Mouse (Mus musculus) midbrain, postnatal 0 days (tissue): Measurements from ENCODE around the gene Fam189a1. TPM values are rescaled to one million over a fixed set of nuclear protein-coding genes. Genes with fewer than 3 reads are reported as not detected.
A peak's percentile ranks its signal among the peaks of the same experiment; 100 is the strongest.

Experiments
- ATAC-seq: fragments of 200-750 bp; cut with Nextera tagmentation; 2 replicates; pipeline ENCODE4 v1.8.0; 2017; ENCODE audit warnings: moderate number of reproducible peaks, mild to moderate bottlenecking, moderate TSS enrichment, moderate library complexity; ENCODE audit not compliant: low FRiP score
- DNase-seq: peaks from one replicate; pipeline ENCODE4 v3.0.0-alpha.2; 2015; ENCODE audit warnings: low spot score
- H3K27ac ChIP-seq: fragments of 300-500 bp; sonication (generic); 2 replicates; pipeline ENCODE4 v1.5.1; 2014; ENCODE audit warnings: low read depth, mild to moderate bottlenecking, low read length, mixed read lengths
- H3K27me3 ChIP-seq: fragments of 300-500 bp; sonication (generic); 2 replicates; pipeline ENCODE4 v1.6.1; 2014; ENCODE audit warnings: low read length, control low read depth, mixed read lengths; ENCODE audit not compliant: insufficient read depth
- H3K36me3 ChIP-seq: fragments of 300-500 bp; sonication (generic); 2 replicates; pipeline ENCODE4 v1.6.1; 2014; ENCODE audit warnings: low read length, control low read depth, mixed read lengths; ENCODE audit not compliant: insufficient read depth
- H3K4me1 ChIP-seq: fragments of 300-500 bp; sonication (generic); 2 replicates; pipeline ENCODE4 v1.6.1; 2014; ENCODE audit warnings: mild to moderate bottlenecking, control low read depth, antibody characterized with exemption, low read length, mixed read lengths; ENCODE audit not compliant: insufficient read depth
- H3K4me2 ChIP-seq: fragments of 300-500 bp; sonication (generic); 2 replicates; pipeline ENCODE4 v1.6.1; 2014; ENCODE audit warnings: low read depth, mild to moderate bottlenecking, low read length, mixed read lengths; ENCODE audit not compliant: poor library complexity, severe bottlenecking
- H3K4me3 ChIP-seq: fragments of 300-500 bp; sonication (generic); 2 replicates; pipeline ENCODE4 v1.5.1; 2014; ENCODE audit warnings: low read depth, mild to moderate bottlenecking, low read length, moderate library complexity
- H3K9ac ChIP-seq: fragments of 300-500 bp; sonication (generic); replicated peaks from 2 replicates; pipeline ENCODE4 v1.6.1; 2014; ENCODE audit warnings: mild to moderate bottlenecking, low read length, moderate library complexity, mixed read lengths; ENCODE audit not compliant: poor library complexity, severe bottlenecking
- H3K9me3 ChIP-seq: fragments of 300-500 bp; sonication (generic); 2 replicates; pipeline ENCODE4 v1.6.1; 2016; ENCODE audit warnings: low read length, control low read depth
- CTCF ChIP-seq: IDR thresholded peaks from 2 replicates; pipeline ENCODE4 v1.5.1; 2016; ENCODE audit warnings: antibody characterized with exemption, mild to moderate bottlenecking
- WGBS: fragments of 180-500 bp; shearing (Covaris S2); extraction: QIAGEN DNeasy Blood & Tissue Kit; methylation state at CpG from one replicate; pipeline ENCODE4 v1.1.7; 2014; 5-methylcytosine and 5-hydroxymethylcytosine counted together
- polyA plus RNA-seq: library from polyadenylated mRNA; unstranded; fragments of >200 nt; fragmentation: Nextera tagmentation; extraction: Ambion mirVana; gene quantifications from 2 replicates; pipeline ENCODE4 v1.2.1, GENCODE M21; 2015
- total RNA-seq: library from RNA; depleted of rRNA; stranded (reverse); fragments of >200 nt; gene quantifications from 2 replicates; pipeline ENCODE4 v1.2.3, GENCODE M21; 2014

Gene Fam189a1
- total and polyA plus RNA-seq, 2 experiments from 2014 or later: 12.8 to 19.7 TPM

- no peak overlapping the region for H3K9ac ChIP-seq
- DNase-seq (peak; percentile 77), ATAC-seq (peak; percentile 69; the same call in 1 of the 2 replicates)
- no peaks in the 10 kb centered on the region for H3K4me1 ChIP-seq
- TF ChIP-seq CTCF: no peak
- 54% methylated on average over 5 of the region's 5 CpGs for WGBS
- no peaks in the 10 kb centered on the region for H3K9me3 ChIP-seq
- no peak overlapping the region for H3K4me3 ChIP-seq
- no peaks in the 10 kb centered on the region for H3K27me3 ChIP-seq
- H3K36me3 ChIP-seq: no peaks in the 10 kb centered on the region
- no peak overlapping the region for H3K4me2 ChIP-seq
- H3K27ac ChIP-seq: no peak overlapping the region
These were observed 60.7 kb downstream of the Fam189a1 start for GRCm38 (mm10) chr7:65095631-65096107.

- 80% methylated on average over 4 of the region's 4 CpGs for WGBS
These were observed 63.1 kb downstream of the Fam189a1 start for GRCm38 (mm10) chr7:65093314-65093713.

GRCm38 (mm10) chr7:65091486-65091885 is 64.9 kb downstream of the Fam189a1 start:
- Histone ChIP-seq H3K27ac (no peak overlapping the region), H3K9ac (no peak overlapping the region), H3K4me1 (no peaks in the 10 kb centered on the region), H3K4me3 (no peak overlapping the region), H3K4me2 (no peak overlapping the region), H3K36me3 (no peaks in the 10 kb centered on the region), H3K27me3 (no peaks in the 10 kb centered on the region), H3K9me3 (no peaks in the 10 kb centered on the region)
- no peak for TF ChIP-seq CTCF
- DNase-seq: no peak
- no peak for ATAC-seq
- 79% methylated on average over 4 of the region's 4 CpGs for WGBS

More at GRCm38 (mm10) chr7:65093314-65093713, 63.1 kb downstream of the Fam189a1 start:
- H3K27ac ChIP-seq: no peak overlapping the region
- no peak overlapping the region for H3K4me3 ChIP-seq
- H3K4me2 ChIP-seq: no peak overlapping the region
- no peaks in the 10 kb centered on the region for H3K9me3 ChIP-seq
- H3K4me1 ChIP-seq: no peaks in the 10 kb centered on the region
- DNase-seq: no peak
- H3K36me3 ChIP-seq: no peaks in the 10 kb centered on the region
- H3K9ac ChIP-seq: no peak overlapping the region
- no peak for TF ChIP-seq CTCF
- no peak for ATAC-seq
- no peaks in the 10 kb centered on the region for H3K27me3 ChIP-seq

- 65% methylated on average over 6 of the region's 6 CpGs for WGBS
- Histone ChIP-seq H3K4me2 (no peak overlapping the region), H3K4me1 (peaks cover 7% of the 10 kb centered on the region; the same call in 1 of the 2 replicates), H3K4me3 (no peak overlapping the region), H3K36me3 (no peaks in the 10 kb centered on the region), H3K27me3 (no peaks in the 10 kb centered on the region), H3K9me3 (no peaks in the 10 kb centered on the region), H3K27ac (no peak overlapping the region), H3K9ac (no peak overlapping the region)
- ATAC-seq (no peak), DNase-seq (no peak)
- no peak for TF ChIP-seq CTCF
These were observed 70.4 kb downstream of the Fam189a1 start for GRCm38 (mm10) chr7:65085972-65086371.

GRCm38 (mm10) chr7:65082778-65083091 is 73.6 kb downstream of the Fam189a1 start:
- Histone ChIP-seq H3K27ac (no peak overlapping the region), H3K27me3 (no peaks in the 10 kb centered on the region), H3K9me3 (no peaks in the 10 kb centered on the region), H3K4me1 (peaks cover 7% of the 10 kb centered on the region; the same call in 1 of the 2 replicates), H3K36me3 (no peaks in the 10 kb centered on the region), H3K9ac (no peak overlapping the region), H3K4me2 (no peak overlapping the region), H3K4me3 (no peak overlapping the region)
- 30% methylated on average over 3 of the region's 3 CpGs for WGBS
- DNase-seq: no peak
- no peak for ATAC-seq
- TF ChIP-seq CTCF: no peak

- 35% methylated on average over 6 of the region's 6 CpGs for WGBS
These were observed 74.2 kb downstream of the Fam189a1 start for GRCm38 (mm10) chr7:65081979-65082777.

More at GRCm38 (mm10) chr7:65081979-65082777, 74.2 kb downstream of the Fam189a1 start:
- ATAC-seq (no peak), DNase-seq (no peak)
- no peaks in the 10 kb centered on the region for H3K27me3 ChIP-seq
- H3K9ac ChIP-seq: no peak overlapping the region
- H3K4me2 ChIP-seq: no peak overlapping the region
- H3K9me3 ChIP-seq: no peaks in the 10 kb centered on the region
- no peak overlapping the region for H3K27ac ChIP-seq
- peaks cover 7% of the 10 kb centered on the region; the same call in 1 of the 2 replicates for H3K4me1 ChIP-seq
- H3K4me3 ChIP-seq: no peak overlapping the region
- H3K36me3 ChIP-seq: no peaks in the 10 kb centered on the region
- no peak for TF ChIP-seq CTCF
